Mouse (Mus musculus) forebrain, embryonic 15.5 days (tissue): ENCODE data around the gene Trim59. TPM values are rescaled to one million over a fixed set of nuclear protein-coding genes. Genes with fewer than 3 reads are reported as not detected.

Source experiments
- ATAC-seq: fragments of 200-750 bp; cut with Nextera tagmentation; replicated peaks from 2 replicates; pipeline ENCODE4 v1.8.0; 2017; ENCODE audit warnings: mild to moderate bottlenecking, moderate TSS enrichment, moderate library complexity
- H3K27ac ChIP-seq: fragments of 300-500 bp; sonication (generic); replicated peaks from 2 replicates; pipeline ENCODE4 v1.5.1; 2015; ENCODE audit warnings: mild to moderate bottlenecking, inconsistent platforms
- H3K27me3 ChIP-seq: fragments of 300-500 bp; sonication (generic); 2 replicates; pipeline ENCODE4 v1.6.1; 2015; ENCODE audit warnings: inconsistent platforms
- H3K36me3 ChIP-seq: fragments of 300-500 bp; sonication (generic); 2 replicates; pipeline ENCODE4 v1.6.1; 2015; ENCODE audit warnings: mild to moderate bottlenecking, inconsistent platforms
- H3K4me1 ChIP-seq: fragments of 300-500 bp; sonication (generic); 2 replicates; pipeline ENCODE4 v1.6.1; 2015; ENCODE audit warnings: inconsistent platforms
- H3K4me2 ChIP-seq: fragments of 300-500 bp; sonication (generic); replicated peaks from 2 replicates; pipeline ENCODE4 v1.6.1; 2015; ENCODE audit warnings: mild to moderate bottlenecking, inconsistent platforms
- H3K4me3 ChIP-seq: fragments of 300-500 bp; sonication (generic); 2 replicates; pipeline ENCODE4 v1.5.1; 2015; ENCODE audit warnings: mild to moderate bottlenecking, inconsistent platforms
- H3K9ac ChIP-seq: fragments of 300-500 bp; sonication (generic); replicated peaks from 2 replicates; pipeline ENCODE4 v1.6.1; 2015; ENCODE audit warnings: mild to moderate bottlenecking, inconsistent platforms
- H3K9me3 ChIP-seq: fragments of 300-500 bp; sonication (generic); 2 replicates; pipeline ENCODE4 v1.6.1; 2016; ENCODE audit warnings: inconsistent platforms
- WGBS: fragments of 180-500 bp; shearing (Covaris S2); methylation state at CpG from one replicate; pipeline ENCODE4 v1.1.7; 2015; ENCODE audit warnings: mixed read lengths; 5-methylcytosine and 5-hydroxymethylcytosine counted together
- polyA plus RNA-seq: library from polyadenylated mRNA; unstranded; fragments of >200 nt; fragmentation: Nextera tagmentation; extraction: Ambion mirVana; gene quantifications from 2 replicates; pipeline ENCODE4 v1.2.1, GENCODE M21; 2015

Trim59 gene
- polyA plus RNA-seq = 85.1 and 85.4 TPM in 2 replicates

DNA sequence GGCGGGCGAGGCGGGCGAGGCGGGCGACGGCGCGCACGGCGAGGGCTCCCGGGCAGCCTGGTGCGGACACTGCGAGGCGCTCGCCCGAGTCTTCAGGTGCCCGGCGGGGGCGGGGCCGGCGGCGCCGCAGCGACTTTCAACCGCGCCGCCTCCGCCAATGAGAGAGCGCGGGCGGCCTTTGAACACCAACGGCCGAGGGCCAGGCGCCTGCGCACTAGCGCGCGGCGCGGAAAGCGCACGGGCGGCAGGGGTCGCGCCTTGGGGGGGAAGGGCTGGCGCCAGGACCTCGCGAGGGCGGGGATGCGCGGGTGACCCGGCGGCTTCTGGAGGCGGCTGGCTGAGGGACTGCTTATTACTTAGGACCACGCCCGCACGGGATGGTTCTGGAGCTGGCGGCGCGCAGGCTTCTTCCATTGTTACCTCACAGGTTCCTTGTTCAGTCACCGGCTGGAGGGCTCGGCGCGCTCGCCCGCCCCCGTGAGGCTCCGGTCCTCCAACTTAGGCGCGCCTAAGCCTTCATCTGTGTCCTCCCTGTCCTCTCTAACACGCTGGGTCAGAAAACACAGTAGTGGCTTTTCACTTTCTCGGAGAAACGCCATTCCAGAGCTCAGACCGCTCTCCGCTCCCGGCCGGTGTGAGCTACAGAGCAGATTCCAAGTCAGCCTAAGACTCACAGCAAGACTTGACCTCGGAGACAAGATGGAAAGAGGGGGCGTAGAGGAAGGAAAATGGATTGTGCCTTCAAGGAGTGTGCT, at the start of gene Trim59:
TSS of gene Trim59 (minus strand) at position 111 of the 755 bp plus-strand sequence.
- Histone ChIP-seq H3K4me3 (peak within 1 kb of the TSS; percentile 95), H3K27me3 (no peaks in the 10 kb centered on the region), H3K4me2 (peak within 1 kb of the TSS; percentile 92), H3K9me3 (no peaks in the 10 kb centered on the region), H3K27ac (peak within 1 kb of the TSS; percentile 96), H3K9ac (peak within 1 kb of the TSS; percentile 86), H3K36me3 (0 out of 2 replicates have a peak, but pooled peaks cover 4% of the 10 kb centered on the region), H3K4me1 (peaks cover 40% of the 10 kb centered on the region)
- under 1% methylated on average over 80 of the region's 80 CpGs for WGBS
- peak; percentile 97 for ATAC-seq

DNA sequence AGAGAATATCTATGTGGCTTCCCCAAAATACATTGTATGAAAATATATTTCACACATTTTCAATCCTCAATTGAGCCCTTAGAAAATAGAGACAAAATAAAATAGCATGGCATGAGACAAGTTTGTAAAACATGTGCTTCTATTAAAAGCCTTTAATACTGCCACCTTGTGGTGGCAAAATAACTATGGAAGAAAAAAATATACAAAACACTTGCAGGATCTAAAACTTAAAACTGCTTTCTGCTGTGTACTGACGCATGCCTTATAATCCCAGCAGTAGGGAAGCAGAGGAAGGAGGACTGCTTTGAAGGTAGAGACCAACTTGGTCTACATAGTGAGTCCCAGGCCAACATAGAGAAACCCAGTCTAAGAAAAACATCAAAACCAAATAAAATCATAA, 19.4 kb upstream of the Trim59 start:
- Histone ChIP-seq H3K27me3 (no peaks in the 10 kb centered on the region), H3K9me3 (no peaks in the 10 kb centered on the region), H3K36me3 (no peaks in the 10 kb centered on the region), H3K4me1 (no peaks in the 10 kb centered on the region), H3K27ac (no peak overlapping the region), H3K9ac (no peak overlapping the region), H3K4me3 (no peak overlapping the region), H3K4me2 (no peak overlapping the region)
- 19% methylated on average over 1 of the region's 1 CpGs for WGBS
- ATAC-seq = 0 out of 2 replicates have a peak, but pooled peaks have one; percentile 53

DNA sequence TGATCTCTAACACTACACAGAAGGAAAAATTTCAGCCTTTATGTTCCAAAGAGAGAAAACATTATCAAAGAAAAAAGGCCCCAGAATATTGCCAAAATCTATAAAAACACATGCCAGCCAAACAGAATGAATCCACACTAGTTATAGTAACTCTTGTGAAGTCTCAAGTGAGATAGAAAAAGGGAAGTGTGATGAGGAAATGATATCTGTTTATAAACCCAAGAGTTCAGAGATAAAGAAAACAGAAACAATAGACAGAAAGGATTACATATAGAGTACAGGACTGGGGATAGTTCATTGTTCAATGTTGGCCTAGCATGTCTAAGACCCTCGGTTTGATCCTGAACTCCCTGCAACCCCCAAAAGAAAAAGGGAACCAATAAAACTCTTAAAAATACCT, 18.2 kb upstream of the Trim59 start:
- Histone ChIP-seq H3K27me3 (no peaks in the 10 kb centered on the region), H3K4me1 (no peaks in the 10 kb centered on the region), H3K9me3 (no peaks in the 10 kb centered on the region), H3K4me3 (no peak overlapping the region), H3K27ac (no peak overlapping the region), H3K4me2 (no peak overlapping the region), H3K9ac (no peak overlapping the region), H3K36me3 (no peaks in the 10 kb centered on the region)
- no peak for ATAC-seq
- 91% methylated on average over 1 of the region's 1 CpGs for WGBS

DNA sequence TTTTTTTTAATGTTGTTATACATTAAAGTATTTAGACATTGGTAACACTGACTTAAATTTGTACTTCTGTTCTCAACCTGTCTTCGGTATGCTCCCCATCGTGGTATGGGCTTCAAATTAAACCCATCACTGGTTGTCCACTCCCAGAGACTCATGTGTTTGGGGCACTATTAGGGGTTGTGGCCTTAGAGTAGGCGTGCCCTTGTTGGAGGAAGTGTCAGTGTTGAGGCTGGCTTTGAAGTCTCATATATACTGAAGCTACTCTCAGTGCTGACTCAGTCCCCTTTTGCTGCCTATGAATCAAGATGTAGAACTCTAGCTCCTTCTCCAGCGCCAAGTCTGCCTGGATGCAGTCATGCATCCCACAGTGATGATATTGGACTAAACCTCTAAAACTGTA, 16.1 kb upstream of the Trim59 start:
- no peak overlapping the region for H3K9ac ChIP-seq
- no peaks in the 10 kb centered on the region for H3K36me3 ChIP-seq
- no peak overlapping the region for H3K4me3 ChIP-seq
- H3K4me2 ChIP-seq = no peak overlapping the region
- no peak for ATAC-seq
- WGBS = 97% methylated on average over 4 of the region's 4 CpGs
- no peaks in the 10 kb centered on the region for H3K4me1 ChIP-seq
- no peaks in the 10 kb centered on the region for H3K9me3 ChIP-seq
- H3K27ac ChIP-seq = no peak overlapping the region
- no peaks in the 10 kb centered on the region for H3K27me3 ChIP-seq

DNA sequence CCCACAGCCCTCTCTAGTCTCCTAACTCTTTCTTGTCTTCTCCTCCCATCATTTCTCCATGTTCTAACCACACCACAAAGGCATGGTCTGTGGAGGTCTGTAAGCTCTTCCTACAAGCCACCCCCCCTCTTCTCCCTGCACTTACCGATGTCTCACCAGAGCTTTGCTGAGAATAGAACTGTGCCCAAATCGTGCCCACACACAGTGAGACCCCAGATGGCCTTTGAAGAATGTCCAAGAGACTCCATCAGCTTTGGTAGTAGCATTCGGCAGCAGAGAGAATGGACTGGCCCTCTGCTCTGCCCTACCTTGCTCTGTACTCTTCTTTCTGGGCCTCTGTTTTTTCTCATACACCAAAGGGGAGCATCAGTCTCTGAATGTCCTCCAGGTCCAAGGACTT, 11.3 kb upstream of the Trim59 start:
- no peaks in the 10 kb centered on the region for H3K36me3 ChIP-seq
- no peak for ATAC-seq
- no peak overlapping the region for H3K4me2 ChIP-seq
- no peak overlapping the region for H3K27ac ChIP-seq
- H3K27me3 ChIP-seq = no peaks in the 10 kb centered on the region
- 80% methylated on average over 3 of the region's 3 CpGs for WGBS
- H3K4me3 ChIP-seq = no peak overlapping the region
- no peaks in the 10 kb centered on the region for H3K9me3 ChIP-seq
- H3K4me1 ChIP-seq = no peaks in the 10 kb centered on the region
- no peak overlapping the region for H3K9ac ChIP-seq

DNA sequence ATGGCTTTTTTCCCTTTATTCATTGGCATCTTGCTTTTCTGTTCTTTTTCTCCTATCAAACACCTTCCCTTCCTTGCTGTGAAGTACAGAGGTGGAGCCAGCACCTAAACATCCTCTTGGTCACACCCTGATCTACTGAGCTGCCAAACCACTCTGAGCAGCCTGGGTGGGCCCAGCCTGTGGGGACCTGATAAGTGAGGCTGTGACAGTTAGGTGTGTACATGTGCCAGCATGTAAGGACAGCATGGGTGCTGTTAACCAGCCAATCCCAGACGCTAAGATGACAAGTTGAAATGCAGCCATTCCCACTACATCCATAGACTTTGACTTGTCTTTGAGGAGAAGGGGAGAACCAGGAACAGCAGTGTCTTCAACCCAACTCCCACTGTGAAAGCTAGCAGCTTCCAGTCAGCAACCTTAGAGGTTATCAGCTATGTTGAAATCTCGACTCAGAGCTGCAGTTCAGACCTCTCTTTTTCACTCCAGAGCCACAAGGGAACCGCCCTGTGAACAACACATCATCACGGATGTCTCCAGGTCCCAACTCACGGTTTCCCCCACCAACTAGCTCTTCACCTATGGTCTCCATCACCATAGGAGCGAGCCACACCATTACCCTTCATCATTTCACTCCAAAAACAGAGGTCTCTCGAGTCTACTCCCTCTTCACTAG, 10.3 kb upstream of the Trim59 start:
- no peaks in the 10 kb centered on the region for H3K36me3 ChIP-seq
- no peak overlapping the region for H3K27ac ChIP-seq
- no peak for ATAC-seq
- H3K9ac ChIP-seq = no peak overlapping the region
- no peak overlapping the region for H3K4me3 ChIP-seq
- H3K9me3 ChIP-seq = no peaks in the 10 kb centered on the region
- H3K27me3 ChIP-seq = no peaks in the 10 kb centered on the region
- no peaks in the 10 kb centered on the region for H3K4me1 ChIP-seq
- WGBS = 87% methylated on average over 7 of the region's 7 CpGs
- no peak overlapping the region for H3K4me2 ChIP-seq

DNA sequence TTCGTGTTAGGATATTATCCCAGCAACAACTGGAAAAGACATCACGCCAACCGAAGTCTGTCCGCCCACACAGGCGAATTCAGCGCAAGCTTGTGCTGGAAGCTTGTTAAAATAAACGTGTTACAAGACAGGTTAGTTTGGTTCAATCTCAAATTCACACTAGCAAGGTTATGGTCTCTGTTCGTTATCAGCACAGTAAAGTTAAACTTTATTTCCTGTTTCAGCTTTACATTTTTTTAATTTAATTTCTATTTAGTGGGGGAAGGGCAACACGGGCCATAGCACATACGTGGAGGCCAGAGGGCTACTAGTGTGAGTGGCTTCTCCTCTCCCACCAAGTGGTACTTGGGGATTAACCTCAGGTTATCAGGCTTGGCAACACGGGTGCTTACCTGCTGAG, 7.3 kb upstream of the Trim59 start:
- Histone ChIP-seq H3K9me3 (no peaks in the 10 kb centered on the region), H3K9ac (no peak overlapping the region), H3K36me3 (no peaks in the 10 kb centered on the region), H3K27me3 (no peaks in the 10 kb centered on the region), H3K27ac (no peak overlapping the region), H3K4me1 (no peaks in the 10 kb centered on the region), H3K4me3 (no peak overlapping the region), H3K4me2 (no peak overlapping the region)
- WGBS = 91% methylated on average over 11 of the region's 11 CpGs
- ATAC-seq = no peak

DNA sequence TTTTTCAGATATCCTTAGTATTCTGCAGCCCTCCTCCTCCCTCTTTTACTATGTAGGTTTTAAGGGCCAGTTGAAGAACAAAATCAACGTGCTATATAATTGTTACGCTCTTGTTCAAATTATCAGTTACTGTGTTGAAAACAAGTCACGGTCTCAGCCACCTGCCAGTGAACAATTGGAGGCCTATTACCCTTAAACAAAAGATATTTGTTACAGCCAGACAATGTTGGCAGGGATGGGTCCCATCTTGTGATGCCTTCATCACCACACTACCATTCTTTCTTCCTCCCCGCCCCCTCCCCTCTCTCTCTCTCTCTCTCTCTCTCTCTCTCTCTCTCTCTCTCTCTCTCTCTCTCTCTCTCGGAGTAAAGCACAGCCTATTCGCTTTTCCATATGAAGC, 4.5 kb upstream of the Trim59 start:
- Histone ChIP-seq H3K9ac (no peak overlapping the region), H3K4me1 (peaks cover 8% of the 10 kb centered on the region), H3K27me3 (no peaks in the 10 kb centered on the region), H3K27ac (no peak overlapping the region), H3K36me3 (no peaks in the 10 kb centered on the region), H3K9me3 (no peaks in the 10 kb centered on the region), H3K4me3 (no peak overlapping the region), H3K4me2 (no peak overlapping the region)
- WGBS = 62% methylated on average over 6 of the region's 6 CpGs
- ATAC-seq = no peak

DNA sequence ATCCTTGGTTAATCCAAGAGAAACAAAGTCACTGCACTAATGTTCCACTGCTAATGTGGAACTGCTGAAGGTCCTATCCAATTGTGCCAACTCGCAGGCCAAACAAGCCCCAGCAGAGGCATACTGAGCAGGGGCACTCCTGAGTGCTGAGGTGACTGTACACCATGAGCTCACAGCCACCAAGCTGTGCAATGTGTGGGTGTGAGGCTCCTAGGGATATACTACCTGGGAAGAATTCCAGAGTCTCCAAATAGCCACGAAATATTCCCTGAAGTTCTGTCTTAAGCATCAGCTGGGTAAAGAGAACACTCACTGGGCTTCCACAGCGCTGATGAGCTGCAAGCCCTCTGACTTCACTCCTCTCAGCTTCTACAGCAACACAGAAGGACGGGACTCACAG, 3.1 kb upstream of the Trim59 start:
- H3K4me2 ChIP-seq = no peak overlapping the region
- no peaks in the 10 kb centered on the region for H3K9me3 ChIP-seq
- ATAC-seq = no peak
- WGBS = 77% methylated on average over 4 of the region's 4 CpGs
- H3K4me1 ChIP-seq = peaks cover 20% of the 10 kb centered on the region
- no peaks in the 10 kb centered on the region for H3K27me3 ChIP-seq
- H3K4me3 ChIP-seq = no peak overlapping the region
- no peak overlapping the region for H3K27ac ChIP-seq
- H3K36me3 ChIP-seq = no peaks in the 10 kb centered on the region
- no peak overlapping the region for H3K9ac ChIP-seq

DNA sequence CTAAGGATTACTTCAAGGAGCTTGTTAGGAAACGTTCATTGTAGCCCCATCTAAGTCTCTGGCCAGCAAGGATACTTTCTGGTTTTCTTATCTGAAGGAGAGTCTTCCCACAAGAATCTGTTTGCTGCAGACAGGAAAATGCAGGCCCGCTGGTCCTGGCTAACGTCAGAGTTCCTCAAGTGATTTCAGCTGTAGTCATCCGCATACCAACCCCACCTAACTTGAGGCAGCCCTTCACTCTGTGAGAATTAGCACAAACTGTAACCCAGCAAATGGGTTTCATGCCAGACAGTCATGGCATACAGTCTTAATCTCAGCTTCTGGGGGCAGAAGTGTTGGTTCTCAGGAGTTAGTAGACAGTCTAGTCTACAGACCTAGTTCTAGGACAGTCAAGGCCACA, 2.0 kb upstream of the Trim59 start:
- Histone ChIP-seq H3K9ac (no peak overlapping the region), H3K4me1 (peaks cover 26% of the 10 kb centered on the region), H3K27me3 (no peaks in the 10 kb centered on the region), H3K4me2 (no peak overlapping the region), H3K27ac (no peak overlapping the region), H3K4me3 (no peak overlapping the region), H3K36me3 (no peaks in the 10 kb centered on the region), H3K9me3 (no peaks in the 10 kb centered on the region)
- WGBS = 78% methylated on average over 4 of the region's 4 CpGs
- no peak for ATAC-seq

DNA sequence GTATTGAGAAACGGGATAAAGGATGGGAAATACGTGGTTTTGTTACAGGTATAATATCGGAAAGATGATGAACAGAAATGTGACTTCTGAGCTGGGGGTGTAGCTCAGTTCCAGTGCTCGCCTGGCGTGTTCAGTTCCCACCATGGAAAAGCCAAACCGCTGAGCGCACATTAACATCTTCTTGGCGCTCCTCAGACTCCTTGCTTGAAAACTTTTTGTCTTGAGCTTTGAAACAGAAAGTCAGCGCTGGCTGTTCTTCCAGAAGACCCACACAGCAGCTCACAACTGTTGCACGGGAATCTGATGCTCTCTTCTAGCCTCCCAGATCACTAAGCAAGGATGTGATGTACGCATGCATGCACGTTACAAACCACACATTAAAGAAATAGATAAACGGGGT, 1.2 kb upstream of the Trim59 start:
- Histone ChIP-seq H3K36me3 (no peaks in the 10 kb centered on the region), H3K27me3 (no peaks in the 10 kb centered on the region), H3K27ac (no peak overlapping the region), H3K4me3 (peak overlapping the region; percentile 95), H3K9me3 (no peaks in the 10 kb centered on the region), H3K4me2 (peak overlapping the region; percentile 92), H3K9ac (peak overlapping the region; percentile 86), H3K4me1 (peaks cover 33% of the 10 kb centered on the region)
- ATAC-seq = no peak
- 23% methylated on average over 13 of the region's 13 CpGs for WGBS

DNA sequence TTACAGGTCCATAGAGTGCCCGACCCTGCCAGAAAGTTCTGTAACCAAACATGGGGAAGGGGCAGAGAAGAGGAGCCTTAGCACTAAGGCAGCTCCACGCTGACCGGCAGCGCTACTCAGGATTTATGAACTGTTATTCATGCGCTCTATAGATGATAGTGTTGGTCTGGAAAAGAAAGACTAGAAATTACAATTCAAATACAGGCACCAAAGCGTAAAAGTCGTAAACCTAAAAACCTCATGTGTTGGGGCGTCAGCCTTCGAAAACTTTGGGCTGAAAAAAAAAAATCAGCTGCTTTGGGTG, 797 bp upstream of the Trim59 start:
- no peaks in the 10 kb centered on the region for H3K9me3 ChIP-seq
- WGBS = 7% methylated on average over 9 of the region's 9 CpGs
- peaks cover 36% of the 10 kb centered on the region for H3K4me1 ChIP-seq
- H3K27me3 ChIP-seq = no peaks in the 10 kb centered on the region
- ATAC-seq = peak; percentile 27
- 0 out of 2 replicates have a peak, but pooled peaks cover under 1% of the 10 kb centered on the region for H3K36me3 ChIP-seq
- peak overlapping the region; percentile 95 for H3K4me3 ChIP-seq
- H3K9ac ChIP-seq = peak overlapping the region; percentile 86
- H3K27ac ChIP-seq = peak overlapping the region; percentile 96
- H3K4me2 ChIP-seq = peak overlapping the region; percentile 92
